Mouse (Mus musculus): ENCODE measurements at regions not wholly inside any gene's neighbourhood (a gene's known extent, or its start where the extent isn't known, plus 50 kb on each side); places are given as distances from the start of the nearest gene placed in this dataset.

- no peak for DNase-seq (ENCODE audit: low read depth, low spot score)
Measured at GRCm38 (mm10) chr4:64432097-64432496, 385.3 kb upstream of the Tnc start.

DNA sequence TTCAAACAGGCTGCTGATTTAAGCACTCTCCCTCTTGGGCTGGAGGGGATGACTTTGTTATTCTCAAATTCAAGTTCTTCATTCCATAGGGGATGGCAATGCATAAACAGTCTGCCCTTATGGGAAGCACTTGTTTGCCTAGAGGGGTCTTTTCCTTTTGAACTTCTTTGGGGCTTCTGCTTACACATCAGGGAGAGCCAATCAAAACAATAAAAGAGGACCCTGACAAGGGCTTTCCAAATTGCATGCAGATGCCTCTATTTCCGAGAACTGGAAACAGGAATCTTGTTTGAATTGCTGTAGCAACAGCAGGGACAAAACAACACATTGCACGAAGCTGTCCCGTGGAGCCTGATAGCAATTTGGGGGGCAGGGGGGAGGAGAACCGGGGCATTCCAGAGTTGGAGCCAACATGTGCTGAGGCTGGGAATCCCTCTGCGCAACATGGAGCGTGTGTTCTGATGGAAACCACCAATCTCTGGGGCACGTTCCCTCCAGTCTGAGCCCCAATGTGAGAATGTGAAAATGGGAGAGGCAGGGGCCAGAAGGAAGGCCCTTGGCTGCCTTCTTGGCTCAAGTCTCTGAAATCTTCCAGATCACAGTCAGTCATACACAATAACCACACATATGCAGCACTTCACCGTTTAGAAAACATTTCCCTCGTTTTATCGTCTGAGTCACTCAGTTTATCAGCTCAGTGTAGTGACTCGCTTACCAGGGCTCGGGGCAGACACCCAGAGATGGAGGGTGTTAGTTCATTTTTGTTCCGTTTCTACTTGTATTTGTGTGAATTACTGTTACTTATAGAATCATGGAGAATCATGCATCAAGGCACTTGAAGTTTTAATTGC lies 391.2 kb upstream of the Tnc start:
- DNase-seq (ENCODE audit: low read depth, low spot score) = peak; percentile 3

GRCm38 (mm10) chr4:64451442-64451841 lies 404.6 kb upstream of the Tnc start:
- DNase-seq (ENCODE audit: low read depth, low spot score) = no peak

DNA sequence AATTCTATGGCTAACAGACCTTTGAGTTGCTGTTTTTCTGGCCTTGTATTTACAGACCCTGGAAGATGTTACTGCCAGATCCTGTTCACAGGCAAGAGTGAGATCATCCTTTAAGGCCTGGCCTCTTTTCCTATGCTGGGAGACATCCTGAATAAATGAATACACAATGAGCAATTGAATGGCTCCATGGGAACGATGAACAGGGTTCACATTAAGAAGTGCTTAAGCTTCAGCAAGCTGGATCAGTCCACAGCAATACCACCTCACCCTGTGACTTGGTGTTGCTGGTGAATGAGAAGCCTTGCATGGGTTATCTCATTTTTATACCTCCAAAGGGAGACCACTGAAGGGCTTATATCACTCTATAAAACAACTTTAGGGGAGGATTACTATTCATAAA lies 405.1 kb upstream of the Tnc start:
- DNase-seq (ENCODE audit: low read depth, low spot score) = no peak

GRCm38 (mm10) chr4:64492260-64492962 lies 445.6 kb upstream of the Tnc start:
- DNase-seq (ENCODE audit: low read depth, low spot score) = no peak

DNA sequence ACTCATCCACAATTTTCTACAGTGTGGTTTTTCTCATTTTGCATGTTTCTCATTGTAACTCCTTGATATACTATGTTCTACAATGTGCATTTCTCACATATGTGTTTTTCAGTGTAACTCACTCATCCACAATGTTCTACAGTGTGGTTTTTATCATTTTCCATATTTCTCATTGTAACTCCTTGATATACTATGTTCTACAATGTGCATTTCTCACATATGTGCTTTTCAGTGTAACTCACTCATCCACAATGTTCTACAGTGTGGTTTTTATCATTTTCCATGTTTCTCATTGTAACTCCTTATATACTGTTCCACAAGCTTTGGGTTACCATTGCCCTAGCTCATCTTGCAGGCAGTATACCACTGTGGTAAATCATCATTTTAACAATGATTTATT lies 450.9 kb upstream of the Tnc start:
- DNase-seq (ENCODE audit: low read depth, low spot score) = peak; percentile 55

- DNase-seq (ENCODE audit: low read depth, low spot score) = no peak
Measured at GRCm38 (mm10) chr4:64500635-64501395, 454.0 kb upstream of the Tnc start.

DNA sequence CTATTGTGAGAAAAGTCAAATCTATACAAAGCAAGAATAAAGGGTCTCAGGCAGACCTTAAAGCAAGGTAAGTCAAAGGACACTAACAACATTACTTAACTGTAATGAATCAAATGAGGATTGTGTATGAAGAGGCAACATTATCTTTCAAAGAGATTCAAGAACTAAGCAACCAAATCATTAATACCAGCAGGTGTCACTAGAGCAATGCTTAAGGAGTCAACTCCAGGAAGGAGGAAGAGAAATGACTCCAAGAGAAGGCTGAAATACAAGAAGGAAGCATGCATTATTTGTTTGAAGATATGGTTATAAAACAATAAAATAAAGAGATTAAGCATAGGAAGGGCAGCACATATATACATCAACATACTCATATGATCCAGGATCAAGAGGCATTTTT lies 475.1 kb upstream of the Tnc start:
- no peak for DNase-seq (ENCODE audit: low read depth, low spot score)

GRCm38 (mm10) chr4:64527724-64528332 lies 481.0 kb upstream of the Tnc start:
- no peak for DNase-seq (ENCODE audit: low read depth, low spot score)

DNA sequence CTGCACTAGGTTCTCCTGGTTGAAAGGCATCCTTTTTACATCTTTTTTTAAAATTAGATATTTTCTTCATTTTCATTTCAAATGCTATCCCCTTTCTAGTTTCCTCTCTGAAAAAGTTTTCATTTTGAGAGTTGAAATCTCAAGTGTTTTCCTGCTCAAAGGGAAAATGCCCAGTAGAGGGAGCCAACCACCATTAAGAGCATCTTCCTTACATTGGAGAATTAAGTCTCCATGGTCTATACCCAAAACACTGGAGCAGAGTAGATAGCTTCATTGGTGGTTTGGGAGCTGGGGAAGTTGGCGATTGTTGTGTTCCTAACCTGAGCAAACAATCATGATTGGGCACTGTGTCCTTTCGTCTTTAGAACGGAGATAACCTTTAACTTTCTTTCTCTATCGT lies 483.8 kb upstream of the Tnc start:
- DNase-seq (ENCODE audit: low read depth, low spot score) = no peak

DNA sequence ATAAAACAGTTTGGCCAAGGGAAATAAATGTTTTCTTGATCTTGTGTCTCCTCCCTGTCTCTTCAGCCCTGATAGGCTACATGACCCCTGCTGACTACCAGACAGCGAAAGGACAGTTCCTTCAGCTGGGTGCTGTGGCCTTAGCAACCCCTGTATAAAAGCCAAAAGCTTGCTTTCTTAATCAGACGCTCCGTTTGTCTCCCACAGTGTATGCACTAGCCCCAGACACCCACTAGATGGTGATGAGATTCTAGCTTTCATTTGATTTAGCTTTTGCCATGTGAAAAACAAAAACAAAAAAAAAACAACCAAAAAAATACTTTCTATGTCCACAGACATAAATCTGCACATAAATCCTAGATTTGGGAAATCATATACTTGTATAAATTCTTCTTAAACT lies 486.2 kb upstream of the Tnc start:
- peak; percentile 4 for DNase-seq (ENCODE audit: low read depth, low spot score)

DNA sequence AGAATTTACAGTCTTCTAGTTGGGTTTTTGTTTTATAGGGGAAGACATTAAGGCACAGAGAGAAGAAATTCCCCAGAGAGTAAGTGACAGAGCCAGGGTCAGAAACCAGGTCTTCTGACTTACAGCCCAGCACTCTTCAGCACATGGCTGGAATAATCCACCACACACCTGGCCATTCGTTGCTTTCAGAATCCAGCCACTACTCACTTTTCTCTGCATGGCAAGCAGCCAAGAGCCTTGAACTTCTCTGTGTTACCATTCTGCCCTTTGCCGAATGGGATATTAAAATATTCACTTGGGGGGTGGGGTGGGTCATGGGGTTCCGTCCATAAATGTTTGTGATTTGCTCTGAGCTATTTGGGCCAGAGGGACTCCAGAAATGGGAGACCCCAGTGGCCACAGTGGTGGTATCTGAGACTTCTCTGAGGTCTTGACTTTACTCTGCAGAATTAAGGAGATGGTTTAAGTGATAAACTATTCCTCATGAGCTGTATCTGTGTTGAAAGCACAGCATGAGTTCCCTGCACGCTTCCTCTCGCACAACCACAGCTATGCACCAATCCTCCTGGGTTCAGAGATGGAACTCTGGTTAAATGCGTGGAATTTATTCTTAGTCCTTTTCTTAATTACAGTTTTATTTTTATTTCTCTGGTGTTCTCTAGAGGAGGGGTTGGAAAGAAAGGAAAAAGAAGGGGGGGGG lies 488.9 kb upstream of the Tnc start:
- DNase-seq (ENCODE audit: low read depth, low spot score) = no peak

DNA sequence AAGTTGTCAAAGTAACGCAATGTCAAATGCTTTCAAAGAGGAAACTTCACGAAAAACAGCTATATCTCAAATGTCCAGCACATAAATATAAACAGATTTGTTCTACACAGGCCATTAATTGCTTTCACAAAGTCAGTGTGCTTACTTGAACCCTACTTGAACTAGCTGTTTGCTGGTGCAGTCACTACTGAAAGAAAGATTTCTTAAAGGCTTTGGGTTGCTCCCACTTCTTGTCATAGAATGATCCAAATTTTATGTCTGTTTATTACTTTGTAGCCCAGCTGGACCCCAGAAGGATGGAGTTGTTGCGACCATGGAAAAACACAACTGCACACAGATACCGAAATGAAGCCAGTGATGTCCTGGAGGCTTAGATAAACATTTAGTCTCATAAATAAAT lies 491.2 kb upstream of the Tnc start:
- DNase-seq (ENCODE audit: low read depth, low spot score) = no peak

GRCm38 (mm10) chr4:64544576-64545185 lies 497.9 kb upstream of the Tnc start:
- DNase-seq (ENCODE audit: low read depth, low spot score) = peak; percentile 16

DNA sequence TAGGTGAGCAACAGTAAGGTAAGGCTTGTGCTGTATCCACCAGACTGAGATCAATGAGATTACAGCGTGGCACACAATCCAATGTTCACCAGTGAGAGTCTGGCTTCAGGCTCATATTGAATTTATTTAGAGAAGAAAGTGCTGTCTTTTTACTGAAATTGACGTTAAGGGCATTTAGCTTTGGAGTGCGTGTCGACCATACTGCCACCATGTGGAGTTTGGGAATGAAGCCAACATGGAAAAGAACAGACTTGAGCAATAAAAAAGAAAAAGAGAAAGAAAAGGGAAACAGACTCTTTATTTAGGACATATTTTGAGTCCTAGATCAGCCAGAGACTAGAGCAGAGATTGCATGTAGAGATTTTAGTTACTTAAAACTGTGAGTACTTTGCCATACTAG lies 499.6 kb upstream of the Tnc start:
- DNase-seq (ENCODE audit: low read depth, low spot score) = no peak

DNA sequence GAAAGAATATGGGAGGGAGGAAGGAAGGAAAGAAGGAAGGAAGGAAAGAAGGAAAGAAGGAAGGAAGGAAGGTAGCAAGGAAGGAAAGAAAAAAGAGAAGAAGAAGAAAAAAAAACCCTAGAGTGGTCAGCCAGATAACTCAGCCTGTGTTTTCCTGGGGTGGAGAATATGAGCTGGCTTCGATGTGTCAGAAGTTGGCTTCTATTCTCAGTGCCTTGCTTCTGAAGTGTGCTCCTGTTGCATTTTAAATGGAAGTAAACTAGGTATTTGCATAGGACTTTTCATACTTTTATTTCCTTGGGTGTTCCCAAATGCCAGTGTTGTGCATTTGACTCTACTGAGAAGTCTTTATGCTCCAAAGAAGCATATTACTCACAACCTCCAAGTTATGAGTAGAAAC lies 515.7 kb upstream of the Tnc start:
- no peak for DNase-seq (ENCODE audit: low read depth, low spot score)

DNA sequence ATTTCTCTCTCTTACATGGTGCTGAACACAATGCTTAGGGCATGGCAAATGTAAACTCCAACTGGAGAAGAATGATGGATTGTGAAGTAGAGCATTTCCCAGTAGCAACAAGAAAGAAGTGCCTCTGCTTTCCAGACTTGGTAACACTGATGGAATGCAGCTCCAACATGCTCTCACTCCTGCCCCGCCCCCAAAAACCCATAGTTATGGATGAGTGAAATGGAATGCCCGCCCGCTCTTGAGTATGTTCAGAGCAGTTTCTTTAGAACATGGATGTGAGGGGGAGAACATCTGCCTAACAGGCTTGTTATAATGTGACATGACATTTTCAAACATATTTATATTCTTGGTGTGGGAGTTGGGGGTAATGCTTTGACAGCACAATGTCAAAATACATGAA lies 517.2 kb upstream of the Tnc start:
- no peak for DNase-seq (ENCODE audit: low read depth, low spot score)

DNA sequence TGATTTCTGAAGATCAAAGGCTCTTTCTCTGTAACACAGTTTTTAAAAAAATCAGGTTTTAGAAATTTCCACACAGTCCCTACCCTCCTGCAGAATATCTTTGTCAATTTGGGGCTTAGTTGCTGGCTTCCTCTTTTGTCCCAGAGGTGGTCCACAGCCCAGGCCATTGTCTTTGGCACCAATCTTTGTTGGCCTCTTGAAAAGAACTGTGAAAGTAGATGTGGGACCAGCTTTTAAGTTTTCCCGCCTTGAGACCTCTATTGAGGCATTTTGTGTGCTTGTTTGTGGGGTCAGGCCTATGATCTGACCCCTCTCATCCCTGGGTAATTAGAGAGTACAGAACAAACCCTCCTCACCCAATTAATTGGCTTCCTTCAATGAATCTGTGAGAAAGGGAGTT lies 523.9 kb upstream of the Tnc start:
- DNase-seq (ENCODE audit: low read depth, low spot score) = no peak

GRCm38 (mm10) chr4:64575901-64576300 lies 529.1 kb upstream of the Tnc start:
- peak; percentile 1 for DNase-seq (ENCODE audit: low read depth, low spot score)

GRCm38 (mm10) chr4:64595014-64595599 lies 528.9 kb upstream of the Pappa start:
- DNase-seq (ENCODE audit: low read depth, low spot score) = peak; percentile 70

DNA sequence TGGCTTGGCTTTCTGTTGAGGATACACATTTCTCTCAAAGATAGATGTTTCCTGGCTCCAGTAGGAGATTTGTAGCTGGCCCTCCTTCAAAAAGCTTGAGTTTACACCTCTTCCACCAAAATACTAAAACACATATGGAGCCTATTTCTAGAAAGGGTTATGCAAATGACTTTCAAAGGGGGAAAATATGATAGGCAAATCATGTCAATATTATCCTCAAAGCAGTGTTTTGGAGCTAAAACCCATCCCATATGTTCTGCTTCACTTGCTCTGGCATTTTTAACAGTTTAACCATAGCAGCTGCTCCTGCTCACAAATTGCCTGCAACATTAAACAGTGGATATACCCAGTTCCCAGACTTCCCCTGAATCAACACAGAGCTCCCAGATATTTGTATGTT lies 525.5 kb upstream of the Pappa start:
- no peak for DNase-seq (ENCODE audit: low read depth, low spot score)

Measured in skeletal muscle tissue, adult 2 months (tissue).